Mouse (Mus musculus): ENCODE measurements around the gene Olfr33. TPM values are rescaled to one million over a fixed set of nuclear protein-coding genes. Genes with fewer than 3 reads are reported as not detected.

Gene Olfr33
- polyA plus RNA-seq, 1 experiment from 2014 or later, result not detected

GRCm38 (mm10) chr7:102664599-102664998, 54.3 kb downstream of the Olfr33 start, which contains the start of gene Olfr556:
Gene Olfr556 (plus strand): TSS chr7:102664899.
- Histone ChIP-seq H3K4me1 (ENCODE audit: insufficient read depth) (no peaks in the 10 kb centered on the region), H3K27me3 (ENCODE audit: insufficient read depth, low read length) (no peaks in the 10 kb centered on the region), H3K9me3 (ENCODE audit: low read length) (no peaks in the 10 kb centered on the region), H3K36me3 (replicated peaks; ENCODE audit: insufficient read depth, low read length) (no peaks in the 10 kb centered on the region), H3K4me2 (ENCODE audit: low read depth, low read length) (no peak within 1 kb of the TSS), H3K27ac (ENCODE audit: low read depth) (no peak within 1 kb of the TSS), H3K4me3 (ENCODE audit: low read depth, low read length) (no peak within 1 kb of the TSS), H3K9ac (replicated peaks) (no peak within 1 kb of the TSS)
- ATAC-seq (no peak), DNase-seq (no peak)
- WGBS (ENCODE audit: insufficient replicate concordance), result 69% methylated on average over 3 of the region's 3 CpGs
- TF ChIP-seq EP300 (IDR thresholded peaks at IDR 0.05; ENCODE audit: low read depth), result no peak
- no peak for TF ChIP-seq CTCF (IDR thresholded peaks at IDR 0.05; ENCODE audit: low read depth)

Other genes with a start within 250 kb of the Olfr33 start
- gene Olfr543, start 237.4 kb downstream of the Olfr33 start, polyA plus RNA-seq (2015; fragmentation: Nextera tagmentation; extraction: Ambion mirVana), result 0.12 and 0.19 TPM in 2 replicates
- gene Olfr544, start 230.8 kb downstream of the Olfr33 start, polyA plus RNA-seq (2015; fragmentation: Nextera tagmentation; extraction: Ambion mirVana), result 0.04 and 0.06 TPM in 2 replicates
- gene Olfr545, start 219.5 kb downstream of the Olfr33 start, polyA plus RNA-seq (2015; fragmentation: Nextera tagmentation; extraction: Ambion mirVana), result not detected in 2 replicates
- not detected in 2 replicates for gene Olfr547, start 184.3 kb downstream of the Olfr33 start, polyA plus RNA-seq (2015; fragmentation: Nextera tagmentation; extraction: Ambion mirVana)
- gene Olfr548-ps1, start 178.2 kb downstream of the Olfr33 start, polyA plus RNA-seq (2015; fragmentation: Nextera tagmentation; extraction: Ambion mirVana), result not detected in 2 replicates
- not detected in 2 replicates for gene Olfr549, start 169.2 kb downstream of the Olfr33 start, polyA plus RNA-seq (2015; fragmentation: Nextera tagmentation; extraction: Ambion mirVana)
- 0.42 and 0.64 TPM in 2 replicates for gene Trim21, start 153.6 kb downstream of the Olfr33 start, polyA plus RNA-seq (2015; fragmentation: Nextera tagmentation; extraction: Ambion mirVana)
- not detected in 2 replicates for gene Olfr550, start 147.6 kb downstream of the Olfr33 start, polyA plus RNA-seq (2015; fragmentation: Nextera tagmentation; extraction: Ambion mirVana)
- gene Olfr551, start 127.2 kb downstream of the Olfr33 start, polyA plus RNA-seq (2015; fragmentation: Nextera tagmentation; extraction: Ambion mirVana), result not detected in 2 replicates
- not detected in 2 replicates for gene Olfr552, start 121.3 kb downstream of the Olfr33 start, polyA plus RNA-seq (2015; fragmentation: Nextera tagmentation; extraction: Ambion mirVana)
- gene Olfr553, start 100.9 kb downstream of the Olfr33 start, polyA plus RNA-seq (2015; fragmentation: Nextera tagmentation; extraction: Ambion mirVana), result not detected in 2 replicates
- not detected in 2 replicates for gene Olfr554, start 80.6 kb downstream of the Olfr33 start, polyA plus RNA-seq (2015; fragmentation: Nextera tagmentation; extraction: Ambion mirVana)
- not detected in 2 replicates for gene Olfr555, start 60.2 kb downstream of the Olfr33 start, polyA plus RNA-seq (2015; fragmentation: Nextera tagmentation; extraction: Ambion mirVana)
- not detected in 2 replicates for gene Olfr556, start 54.2 kb downstream of the Olfr33 start, polyA plus RNA-seq (2015; fragmentation: Nextera tagmentation; extraction: Ambion mirVana)
- 1.4 and 1.7 TPM in 2 replicates for gene Trim68, start 31.7 kb downstream of the Olfr33 start, polyA plus RNA-seq (2015; fragmentation: Nextera tagmentation; extraction: Ambion mirVana)
- not detected in 2 replicates for gene Olfr557, start 23.2 kb downstream of the Olfr33 start, polyA plus RNA-seq (2015; fragmentation: Nextera tagmentation; extraction: Ambion mirVana)
- gene Olfr558, start 16.9 kb downstream of the Olfr33 start, polyA plus RNA-seq (2015; fragmentation: Nextera tagmentation; extraction: Ambion mirVana), result 0.04 TPM in 1 of 2 replicates, not detected in the other
- not detected in 2 replicates for gene Olfr559, start 8.4 kb upstream of the Olfr33 start, polyA plus RNA-seq (2015; fragmentation: Nextera tagmentation; extraction: Ambion mirVana)
- not detected in 2 replicates for gene Olfr560, start 40.3 kb upstream of the Olfr33 start, polyA plus RNA-seq (2015; fragmentation: Nextera tagmentation; extraction: Ambion mirVana)
- 0.04 TPM in 1 of 2 replicates, not detected in the other for gene Olfr78, start 40.4 kb upstream of the Olfr33 start, polyA plus RNA-seq (2015; fragmentation: Nextera tagmentation; extraction: Ambion mirVana)
- gene Olfr561, start 52.2 kb upstream of the Olfr33 start, polyA plus RNA-seq (2015; fragmentation: Nextera tagmentation; extraction: Ambion mirVana), result not detected in 2 replicates
- gene Olfr564, start 84.4 kb upstream of the Olfr33 start, polyA plus RNA-seq (2015; fragmentation: Nextera tagmentation; extraction: Ambion mirVana), result not detected in 2 replicates
- gene Olfr566, start 139.7 kb upstream of the Olfr33 start, polyA plus RNA-seq (2015; fragmentation: Nextera tagmentation; extraction: Ambion mirVana), result not detected in 2 replicates
- not detected in 2 replicates for gene Olfr568, start 158.1 kb upstream of the Olfr33 start, polyA plus RNA-seq (2015; fragmentation: Nextera tagmentation; extraction: Ambion mirVana)
- gene Olfr569, start 171.8 kb upstream of the Olfr33 start, polyA plus RNA-seq (2015; fragmentation: Nextera tagmentation; extraction: Ambion mirVana), result not detected in 2 replicates
- not detected in 2 replicates for gene Olfr570, start 175.5 kb upstream of the Olfr33 start, polyA plus RNA-seq (2015; fragmentation: Nextera tagmentation; extraction: Ambion mirVana)
- not detected in 2 replicates for gene Olfr571, start 198.5 kb upstream of the Olfr33 start, polyA plus RNA-seq (2015; fragmentation: Nextera tagmentation; extraction: Ambion mirVana)
- not detected in 2 replicates for gene Olfr572, start 205.3 kb upstream of the Olfr33 start, polyA plus RNA-seq (2015; fragmentation: Nextera tagmentation; extraction: Ambion mirVana)
- not detected in 2 replicates for gene Olfr573-ps1, start 223.5 kb upstream of the Olfr33 start, polyA plus RNA-seq (2015; fragmentation: Nextera tagmentation; extraction: Ambion mirVana)
- not detected in 2 replicates for gene Olfr574, start 229.4 kb upstream of the Olfr33 start, polyA plus RNA-seq (2015; fragmentation: Nextera tagmentation; extraction: Ambion mirVana)
- not detected in 2 replicates for gene Olfr575, start 239.7 kb upstream of the Olfr33 start, polyA plus RNA-seq (2015; fragmentation: Nextera tagmentation; extraction: Ambion mirVana)
- not detected in 2 replicates for gene Olfr576, start 243.6 kb upstream of the Olfr33 start, polyA plus RNA-seq (2015; fragmentation: Nextera tagmentation; extraction: Ambion mirVana)